Mouse (Mus musculus): Measurements from ENCODE around the gene Matn3. TPM values are rescaled to one million over a fixed set of nuclear protein-coding genes. Genes with fewer than 3 reads are reported as not detected.

The Matn3 gene
- total RNA-seq, 2 experiments from 2014 or later = 0.12 TPM; not detected in 1

- DNase-seq (ENCODE audit: extremely low spot score in 1 of 2, low spot score in 2 of 2) = no peak
- Histone ChIP-seq H3K4me3 (no peak overlapping the region), H3K27ac (no peak overlapping the region)
- intact Hi-C loops (cut with DNase I) = no loop called here
- no peak for TF ChIP-seq CTCF (IDR thresholded peaks at IDR 0.05)
Measured at GRCm38 (mm10) chr12:8998318-8998717, 50.6 kb downstream of the Matn3 start.

GRCm38 (mm10) chr12:9002038-9002648 is 54.4 kb downstream of the Matn3 start:
- H3K27ac ChIP-seq = no peak overlapping the region
- peak; percentile 33 to 39 for DNase-seq (ENCODE audit: extremely low spot score in 1 of 2, low spot score in 2 of 2)
- H3K4me3 ChIP-seq = no peak overlapping the region
- intact Hi-C loops (cut with DNase I) = loop anchor here (1.0 to 10.0 kb wide), 3 partner anchors 113 to 367 kb away; partner anchors contain the start of gene Sdc1
- TF ChIP-seq CTCF (IDR thresholded peaks at IDR 0.05) = peak; percentile 89

GRCm38 (mm10) chr12:9007146-9007545 is 59.4 kb downstream of the Matn3 start:
- H3K4me3 ChIP-seq = no peak overlapping the region
- DNase-seq (ENCODE audit: extremely low spot score in 1 of 2, low spot score in 2 of 2) = no peak
- TF ChIP-seq CTCF (IDR thresholded peaks at IDR 0.05) = no peak
- intact Hi-C loops (cut with DNase I) = loop anchor here (10.0 kb wide), 1 partner anchor 372 kb away; no protein-coding TSS in a partner anchor
- H3K27ac ChIP-seq = no peak overlapping the region

- Histone ChIP-seq H3K4me3 (no peak overlapping the region), H3K27ac (no peak overlapping the region)
- DNase-seq (ENCODE audit: extremely low spot score in 1 of 2, low spot score in 2 of 2) = no peak
- intact Hi-C loops (cut with DNase I) = loop anchor here (10.0 kb wide), 1 partner anchor 373 kb away; no protein-coding TSS in a partner anchor
- TF ChIP-seq CTCF (IDR thresholded peaks at IDR 0.05) = no peak
Measured at GRCm38 (mm10) chr12:9007811-9008210, 60.1 kb downstream of the Matn3 start.

- intact Hi-C loops (cut with DNase I) = no loop called here
- DNase-seq (ENCODE audit: extremely low spot score in 1 of 2, low spot score in 2 of 2) = no peak
- TF ChIP-seq CTCF (IDR thresholded peaks at IDR 0.05) = no peak
- H3K4me3 ChIP-seq = no peak overlapping the region
- no peak overlapping the region for H3K27ac ChIP-seq
Measured at GRCm38 (mm10) chr12:9010311-9010710, 62.6 kb downstream of the Matn3 start.

- no peak for DNase-seq (ENCODE audit: extremely low spot score in 1 of 2, low spot score in 2 of 2)
- intact Hi-C loops (cut with DNase I) = no loop called here
- no peak overlapping the region for H3K4me3 ChIP-seq
- TF ChIP-seq CTCF (IDR thresholded peaks at IDR 0.05) = no peak
- H3K27ac ChIP-seq = no peak overlapping the region
Measured at GRCm38 (mm10) chr12:9016376-9016775, 68.6 kb downstream of the Matn3 start.

GRCm38 (mm10) chr12:9020431-9020830 is 72.7 kb downstream of the Matn3 start:
- no peak overlapping the region for H3K27ac ChIP-seq
- H3K4me3 ChIP-seq = no peak overlapping the region
- TF ChIP-seq CTCF (IDR thresholded peaks at IDR 0.05) = no peak
- intact Hi-C loops (cut with DNase I) = loop anchor here (10.0 kb wide), 1 partner anchor 696 kb away; no protein-coding TSS in a partner anchor
- no peak for DNase-seq (ENCODE audit: extremely low spot score in 1 of 2, low spot score in 2 of 2)

GRCm38 (mm10) chr12:9020986-9021385 is 73.3 kb downstream of the Matn3 start:
- intact Hi-C loops (cut with DNase I) = loop anchor here (10.0 kb wide), 1 partner anchor 696 kb away; no protein-coding TSS in a partner anchor
- DNase-seq (ENCODE audit: extremely low spot score in 1 of 2, low spot score in 2 of 2) = no peak
- Histone ChIP-seq H3K27ac (no peak overlapping the region), H3K4me3 (no peak overlapping the region)
- no peak for TF ChIP-seq CTCF (IDR thresholded peaks at IDR 0.05)

Other genes starting within 250 kb of the Matn3 start
- gene Sdc1, start 176.6 kb upstream of the Matn3 start, total RNA-seq (2021) = 1 to 10 TPM; 1.5 to 1.7 TPM
- gene Laptm4a, start 26.3 kb upstream of the Matn3 start, total RNA-seq (2021) = 100 to 1,000 TPM; 166 to 168 TPM
- 10 to 100 TPM; 43.2 to 45.0 TPM for gene Wdr35, start 26.0 kb downstream of the Matn3 start, total RNA-seq (2021)
- 1 to 10 TPM; 4.6 to 4.7 TPM for gene Ttc32, start 82.1 kb downstream of the Matn3 start, total RNA-seq (2021)